ENCODE assay signal across 8 mouse cellular contexts in genomic region chr1:166409701-166410220, GRCm38 (mm10). TPM values are rescaled to one million over a fixed set of nuclear protein-coding genes. Genes with fewer than 3 reads are reported as not detected.
DNase-seq lines count a peak whose midpoint lies in the region; ATAC-seq and TF ChIP-seq lines count a peak whose summit lies in the region.

Gene Pogk, minus strand, starts transcription at chr1:166409863.

- 8% methylated on average over 35 of the region's 49 CpGs for WGBS in embryonic facial prominence, embryonic 11.5 days
- 7% methylated on average over 48 of the region's 49 CpGs for WGBS in liver, adult 2 months

- no peaks in the 10 kb centered on the region for H3K27me3 ChIP-seq in embryonic facial prominence, embryonic 11.5 days (ENCODE audit: control insufficient read depth, insufficient read depth, low read length)
- H3K27me3 ChIP-seq in liver, adult 2 months (ENCODE audit: control insufficient read depth, insufficient read depth, low read length) = no peaks in the 10 kb centered on the region
- no peaks in the 10 kb centered on the region for H3K27me3 ChIP-seq in myocyte (ENCODE audit: control insufficient read depth, insufficient read depth, insufficient read length)

- H3ac ChIP-seq in myocyte (ENCODE audit: control insufficient read depth, insufficient read length) = peak within 1 kb of the TSS; percentile 35

- ATAC-seq in embryonic facial prominence, embryonic 11.5 days (replicated peaks; ENCODE audit: insufficient number of reproducible peaks, low FRiP score, low TSS enrichment, low read depth) = peak; percentile 88

- TF ChIP-seq POLR2A in liver, adult 2 months (IDR thresholded peaks at IDR 0.05; ENCODE audit: extremely low read depth, insufficient read depth, low read length) = no peak
- TF ChIP-seq POLR2A in myocyte (IDR thresholded peaks at IDR 0.05; ENCODE audit: insufficient read length, low read depth) = peak; percentile 86

- H3K4me3 ChIP-seq in embryonic facial prominence, embryonic 11.5 days (ENCODE audit: low read depth, low read length) = peak within 1 kb of the TSS; percentile 69
- H3K4me3 ChIP-seq in liver, adult 2 months (ENCODE audit: insufficient read depth, low read depth, low read length) = peak within 1 kb of the TSS; percentile 54
- H3K4me3 ChIP-seq in myocyte = peak within 1 kb of the TSS; percentile 27

- 0 out of 2 replicates have a peak, but pooled peaks cover 2% of the 10 kb centered on the region for H3K4me1 ChIP-seq in embryonic facial prominence, embryonic 11.5 days (ENCODE audit: control insufficient read depth, insufficient read depth, low read length)
- no peaks in the 10 kb centered on the region for H3K4me1 ChIP-seq in liver, adult 2 months (ENCODE audit: control insufficient read depth, insufficient read depth, low read length)

- H3K27ac ChIP-seq in embryonic facial prominence, embryonic 11.5 days (replicated peaks; ENCODE audit: low read depth, low read length) = peak within 1 kb of the TSS; percentile 41; the same call in 1 of the 2 replicates
- H3K27ac ChIP-seq in liver, adult 2 months (replicated peaks; ENCODE audit: insufficient read depth, low read depth, low read length) = no peak within 1 kb of the TSS

- DNase-seq in 3T3-L1 (ENCODE audit: low read depth, low spot score) = peak; percentile 53
- peak; percentile 88 for DNase-seq in adrenal gland, postnatal 25 days
- peak; percentile 93 for DNase-seq in embryonic facial prominence, embryonic 11.5 days (ENCODE audit: low spot score)
- DNase-seq in heart, adult 8-10 months (ENCODE audit: low spot score) = peak; percentile 63
- peak; percentile 21 to 60 for DNase-seq in kidney, adult 8-10 months
- peak; percentile 60 for DNase-seq in liver, adult 2 months (ENCODE audit: extremely low read depth, low read depth, low spot score)
- peak; percentile 66 to 83 for DNase-seq in spleen, postnatal 4 days (ENCODE audit: low spot score in 2 of 2)

- H3K9ac ChIP-seq in embryonic facial prominence, embryonic 11.5 days (replicated peaks; ENCODE audit: low read length) = peak within 1 kb of the TSS; percentile 91
- peak within 1 kb of the TSS; percentile 72 for H3K9ac ChIP-seq in liver, adult 2 months (ENCODE audit: low read depth, low read length)

- no peak for TF ChIP-seq CTCF in liver, adult 2 months (IDR thresholded peaks at IDR 0.05; ENCODE audit: low read depth, low read length)

- H3K9me3 ChIP-seq in embryonic facial prominence, embryonic 11.5 days (replicated peaks; ENCODE audit: control insufficient read depth, low read length) = no peaks in the 10 kb centered on the region; the same call in 1 of the 2 replicates

- peak within 1 kb of the TSS; percentile 83 for H3K4me2 ChIP-seq in embryonic facial prominence, embryonic 11.5 days (ENCODE audit: low read depth, low read length)
- H3K4me2 ChIP-seq in myocyte (ENCODE audit: low read depth) = peak within 1 kb of the TSS; percentile 77

- H3K79me2 ChIP-seq in liver, adult 2 months (ENCODE audit: control insufficient read depth, insufficient read depth, low read length) = no peaks in the 10 kb centered on the region
- H3K79me2 ChIP-seq in myocyte (ENCODE audit: control insufficient read depth, insufficient read depth) = no peaks in the 10 kb centered on the region

- no peaks in the 10 kb centered on the region for H3K36me3 ChIP-seq in embryonic facial prominence, embryonic 11.5 days (replicated peaks; ENCODE audit: control insufficient read depth, insufficient read depth, low read depth, low read length)
- no peaks in the 10 kb centered on the region for H3K36me3 ChIP-seq in liver, adult 2 months (ENCODE audit: control insufficient read depth, insufficient read depth, low read length)
- H3K36me3 ChIP-seq in myocyte (ENCODE audit: control insufficient read depth, insufficient read depth) = peaks cover 4% of the 10 kb centered on the region

TF ChIP-seq in myocyte, 11 proteins besides CTCF, POLR2A, EP300 and RAD21:
- TF ChIP-seq REST (IDR thresholded peaks at IDR 0.05; ENCODE audit: insufficient read depth, insufficient read length) = no peak
- no peak for TF ChIP-seq POLR2AphosphoS2 (IDR thresholded peaks at IDR 0.05; ENCODE audit: insufficient read length, low read depth)
- no peak for TF ChIP-seq TCF12 (IDR thresholded peaks at IDR 0.05; ENCODE audit: insufficient read depth, poor library complexity, severe bottlenecking)
- no peak for TF ChIP-seq MAX (IDR thresholded peaks at IDR 0.05; ENCODE audit: low read depth)
- peak; percentile 65 for TF ChIP-seq USF1 (IDR thresholded peaks at IDR 0.05; ENCODE audit: low read depth)
- TF ChIP-seq MYOD1 (IDR thresholded peaks at IDR 0.05; ENCODE audit: control insufficient read depth in 1 of 3, insufficient read length in 2 of 3, low read depth in 2 of 3) = peak in 1 of 3 experiments; percentile 17
- TF ChIP-seq CEBPB (IDR thresholded peaks at IDR 0.05; ENCODE audit: insufficient read depth, poor library complexity, severe bottlenecking) = no peak
- TF ChIP-seq MYOG (IDR thresholded peaks at IDR 0.05; ENCODE audit: control insufficient read depth in 1 of 3, insufficient read depth in 1 of 3, insufficient read length in 2 of 3, low read depth in 2 of 3) = peak in 1 of 3 experiments; percentile 12

RNA-seq across cellular contexts. Expression of gene Pogk, which starts in this region (rescaled TPM):
- 34.4 and 37.4 TPM in 2 replicates for total RNA-seq in adrenal gland, postnatal 25 days (2021)
- 28.1 and 30.1 TPM in 2 replicates for polyA plus RNA-seq in embryonic facial prominence, embryonic 11.5 days (2014; fragmentation: Nextera tagmentation; extraction: Ambion mirVana)
- 10 to 100 TPM in 2 of 4 experiments, 1 to 10 TPM in 2; 9.6 to 15.1 (median 10.4) TPM for total RNA-seq in heart, adult 8-10 months (2022)
- 1.8 and 3.3 TPM in 2 replicates for total RNA-seq in liver, adult 2 months (2014; rRNA removed)
- 1.8 and 1.9 TPM in 2 replicates for polyA plus RNA-seq in liver, adult 2 months (2012; rRNA removed)
- 6.2 TPM for polyA plus RNA-seq in myocyte (2012; fragmentation: generic; extraction: Trizol)

Comparison
In these comparisons a context has a peak if more than half of its experiments do, and no peak if none do; other contexts are left out.
1. DNase-seq: peak in every context shown above with its lines; median percentile 93 in embryonic facial prominence, embryonic 11.5 days; 88 in adrenal gland, postnatal 25 days; 74 in spleen, postnatal 4 days; 63 in heart, adult 8-10 months; 60 in liver, adult 2 months; 53 in 3T3-L1; 40 in kidney, adult 8-10 months.